Mouse (Mus musculus): Measurements from ENCODE around the gene C1qtnf3. TPM values are rescaled to one million over a fixed set of nuclear protein-coding genes. Genes with fewer than 3 reads are reported as not detected.
"Not testable (repeated sequence)": the region's sequence is repeated elsewhere in the genome, so short reads cannot be mapped to it uniquely, and the experiment has no call there.

The C1qtnf3 gene
- polyA plus RNA-seq, 1 experiment = 42.8 TPM

DNA sequence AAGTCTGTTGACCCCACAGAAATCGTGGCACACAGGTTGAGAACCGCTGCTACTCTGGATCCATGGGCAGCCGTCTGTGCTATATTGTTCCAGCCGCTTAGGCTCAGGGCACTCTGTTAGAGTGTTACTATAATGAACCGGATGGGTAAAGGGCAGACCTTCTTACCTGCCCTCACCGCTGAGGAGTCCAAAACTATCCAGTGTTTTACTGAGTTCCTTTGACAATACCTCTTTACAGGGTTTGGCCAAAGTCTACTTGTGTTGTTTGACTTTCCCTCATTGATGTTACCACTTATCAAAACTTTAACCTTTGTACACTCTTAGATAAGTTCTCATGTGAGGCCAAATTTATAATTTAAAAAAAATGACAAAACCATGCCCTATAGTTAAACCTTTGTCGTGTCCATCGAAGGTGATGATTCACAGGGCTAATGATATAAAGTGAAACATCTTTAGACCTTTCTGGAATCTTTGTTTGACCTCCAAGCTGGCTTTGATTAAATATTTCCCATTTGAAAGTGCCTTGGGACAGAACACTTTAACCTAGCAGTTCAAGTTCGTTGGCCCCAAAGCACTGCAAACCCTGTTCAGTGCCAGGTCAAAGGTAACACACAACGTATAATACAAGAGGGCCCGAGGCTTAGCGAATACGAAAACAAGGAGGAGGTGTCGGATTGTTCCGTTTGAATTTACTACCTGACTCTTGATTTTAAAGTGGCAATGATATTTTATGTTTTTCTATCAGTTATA is 7.3 kb downstream of the C1qtnf3 start:
- DNase-seq (ENCODE audit: low spot score) = no peak

- no peak for DNase-seq (ENCODE audit: low spot score)
These were observed 8.1 kb downstream of the C1qtnf3 start for GRCm38 (mm10) chr15:10960267-10960666.

GRCm38 (mm10) chr15:10962601-10963000 is 10.5 kb downstream of the C1qtnf3 start:
- no peak for DNase-seq (ENCODE audit: low spot score)

DNA sequence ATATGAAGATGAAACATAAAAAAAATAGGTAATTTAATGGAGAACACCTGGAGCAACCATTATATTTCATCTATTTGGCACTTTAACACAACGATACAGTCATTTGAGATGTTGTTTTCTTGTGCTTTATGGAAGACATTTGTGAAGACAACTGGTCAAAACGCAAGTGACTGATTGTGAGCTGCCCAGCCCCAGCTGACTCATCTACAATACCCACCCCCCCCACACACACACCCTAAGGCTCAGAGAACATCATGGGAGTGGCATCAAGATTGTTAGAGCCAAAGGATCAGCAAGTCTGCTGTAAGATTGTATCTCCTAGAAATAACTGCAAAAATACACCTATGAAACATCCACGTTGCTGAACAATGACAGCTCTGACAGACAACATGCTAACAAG is 17.3 kb downstream of the C1qtnf3 start:
- DNase-seq (ENCODE audit: low spot score) = no peak

- no peak for DNase-seq (ENCODE audit: low spot score)
These were observed 18.6 kb downstream of the C1qtnf3 start for GRCm38 (mm10) chr15:10970777-10971176.

- no peak for DNase-seq (ENCODE audit: low spot score)
These were observed 25.0 kb downstream of the C1qtnf3 start for GRCm38 (mm10) chr15:10977151-10977550.

DNA sequence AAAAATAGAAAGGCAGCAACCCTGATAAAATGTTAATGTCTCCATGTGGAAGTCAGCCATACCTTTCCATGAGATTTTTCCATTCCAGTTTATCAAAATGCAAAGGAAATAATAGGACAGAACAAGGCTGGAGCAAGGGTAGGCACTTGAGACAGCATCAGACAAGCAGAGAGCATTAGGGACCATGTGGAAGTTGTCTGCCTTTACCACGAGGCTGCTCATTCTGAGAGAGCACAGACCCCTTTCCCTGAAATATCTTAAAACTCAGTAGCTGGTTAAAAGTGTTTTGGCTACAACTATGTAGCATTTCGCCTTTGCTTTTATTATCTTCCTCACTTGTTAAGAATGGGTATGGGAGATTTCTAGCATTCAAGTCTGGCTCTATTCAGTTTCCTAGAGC is 28.6 kb downstream of the C1qtnf3 start:
- DNase-seq (ENCODE audit: low spot score) = no peak

GRCm38 (mm10) chr15:10981377-10982063 is 29.4 kb downstream of the C1qtnf3 start, which contains the start of gene Amacr:
Gene Amacr, plus strand, starts transcription at chr15:10981756.
- DNase-seq (ENCODE audit: low spot score) = peak; percentile 92

DNA sequence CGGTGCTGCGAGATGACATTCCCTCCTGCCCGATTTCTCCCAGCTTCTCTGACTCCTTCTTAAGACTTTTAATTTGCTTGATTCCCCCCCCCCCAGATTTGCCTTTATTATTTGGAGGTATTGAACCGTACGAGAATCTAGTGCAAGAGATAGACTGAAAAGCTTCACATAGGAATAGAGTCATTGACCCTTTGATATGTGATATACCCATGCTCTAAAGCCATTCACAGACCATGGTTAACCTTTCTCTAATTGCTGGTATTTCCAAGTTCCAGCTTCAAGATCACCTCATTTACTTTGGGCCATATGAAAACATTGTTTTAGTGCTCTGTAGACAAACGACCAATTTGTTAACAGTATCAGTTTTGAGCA is 29.9 kb downstream of the C1qtnf3 start:
- no peak for DNase-seq (ENCODE audit: low spot score)

DNA sequence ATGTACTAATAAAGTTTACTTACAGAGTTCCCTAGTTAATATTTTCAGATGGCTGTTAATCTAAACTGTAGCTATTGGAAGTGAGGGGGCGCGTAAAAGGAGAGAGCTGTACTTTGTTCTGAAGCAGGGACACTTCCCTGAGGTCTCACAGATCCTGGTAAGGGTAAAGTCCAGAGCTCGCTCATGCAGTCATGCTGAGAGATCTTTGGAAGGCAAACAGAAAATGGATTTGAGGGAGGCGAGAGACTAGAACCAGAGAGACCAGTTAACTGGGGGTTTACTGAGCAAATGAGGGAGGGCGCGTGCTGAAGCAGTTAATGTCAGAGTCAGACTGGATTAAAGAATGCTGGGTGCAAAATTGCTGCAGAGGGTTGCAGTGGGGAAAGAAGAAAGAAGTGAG is 33.6 kb downstream of the C1qtnf3 start:
- no peak for DNase-seq (ENCODE audit: low spot score)

GRCm38 (mm10) chr15:10986477-10986876 is 34.3 kb downstream of the C1qtnf3 start:
- not testable (repeated sequence) for DNase-seq (ENCODE audit: low spot score)

DNA sequence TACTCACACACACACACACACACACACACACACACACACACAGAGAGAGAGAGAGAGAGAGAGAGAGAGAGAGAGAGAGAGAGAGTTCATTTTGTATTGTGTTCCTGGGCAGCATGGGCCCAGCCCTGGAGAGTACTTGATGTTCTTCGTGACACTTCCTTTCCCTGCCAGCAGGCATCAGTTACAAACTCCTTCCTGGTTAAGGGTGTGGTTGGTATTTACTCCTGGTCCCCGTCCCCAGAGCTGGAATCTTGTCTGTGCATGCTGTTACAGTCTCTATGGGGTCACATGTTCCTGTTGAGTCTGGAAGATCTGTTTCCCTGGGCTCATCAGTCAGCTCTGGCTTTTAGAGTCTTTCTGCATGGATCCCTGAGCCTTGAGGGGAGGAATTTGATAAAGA is 38.3 kb downstream of the C1qtnf3 start:
- no peak for DNase-seq (ENCODE audit: low spot score)

DNA sequence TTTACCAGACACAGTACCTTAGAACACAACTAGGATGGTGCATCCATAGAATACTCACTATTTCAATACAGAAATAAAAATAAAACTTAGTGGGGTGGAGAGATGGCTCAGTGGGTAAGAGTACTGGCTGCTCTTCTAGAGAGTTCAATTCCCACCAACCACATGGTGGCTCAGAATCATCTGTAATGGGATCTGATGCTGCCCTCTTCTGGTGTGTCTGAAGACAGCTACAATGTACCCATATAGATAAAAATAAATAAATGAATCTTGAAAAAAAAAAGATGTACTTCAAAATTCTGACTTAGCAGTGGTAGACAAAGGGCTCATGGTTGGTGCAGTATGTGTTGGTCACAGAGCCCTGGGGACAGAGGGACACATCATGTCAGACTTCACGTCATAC is 39.4 kb downstream of the C1qtnf3 start:
- no peak for DNase-seq (ENCODE audit: low spot score)

DNA sequence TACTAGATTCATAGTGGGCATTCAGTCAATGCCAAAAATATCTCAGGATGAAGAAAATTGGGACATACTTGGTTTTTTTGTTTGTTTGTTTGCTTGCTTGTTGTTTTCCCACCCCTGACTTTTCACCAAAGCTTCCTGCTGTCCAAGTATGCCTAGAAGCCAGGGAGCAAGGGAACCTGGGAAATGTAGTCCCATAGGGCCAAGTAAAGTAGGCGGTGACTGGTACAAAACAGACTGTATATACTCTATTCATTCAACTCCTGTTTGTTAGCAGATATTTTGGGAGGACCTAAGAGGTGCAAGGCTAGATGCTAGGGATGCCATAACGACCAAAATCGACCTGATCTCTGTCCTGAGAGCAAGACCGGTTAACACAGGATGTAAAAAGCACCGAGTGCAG is 47.7 kb downstream of the C1qtnf3 start:
- no peak for DNase-seq (ENCODE audit: low spot score)

DNA sequence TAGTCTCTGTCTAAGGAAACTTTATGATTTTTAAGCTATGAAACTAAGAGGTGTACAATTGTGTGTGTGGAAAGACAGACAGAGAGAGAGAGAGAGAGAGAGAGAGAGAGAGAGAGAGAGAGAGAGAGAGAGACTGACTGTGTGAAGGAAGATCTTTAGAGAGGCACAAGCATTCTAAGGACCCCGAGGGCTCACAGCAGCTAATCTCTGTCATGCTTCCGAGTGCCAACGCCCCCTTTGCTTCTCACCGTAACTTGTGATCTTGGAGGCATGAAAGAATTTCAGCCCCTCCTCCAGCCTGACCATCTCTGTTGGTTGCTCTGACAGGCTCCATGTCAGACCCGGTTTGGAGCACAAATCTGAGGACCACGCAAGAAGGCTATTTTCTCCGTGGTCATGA is 48.3 kb downstream of the C1qtnf3 start, which contains the start of gene Slc45a2:
Slc45a2 (plus strand) TSS at position 301 of the 400 bp plus-strand sequence.
- no peak for DNase-seq (ENCODE audit: low spot score)

DNA sequence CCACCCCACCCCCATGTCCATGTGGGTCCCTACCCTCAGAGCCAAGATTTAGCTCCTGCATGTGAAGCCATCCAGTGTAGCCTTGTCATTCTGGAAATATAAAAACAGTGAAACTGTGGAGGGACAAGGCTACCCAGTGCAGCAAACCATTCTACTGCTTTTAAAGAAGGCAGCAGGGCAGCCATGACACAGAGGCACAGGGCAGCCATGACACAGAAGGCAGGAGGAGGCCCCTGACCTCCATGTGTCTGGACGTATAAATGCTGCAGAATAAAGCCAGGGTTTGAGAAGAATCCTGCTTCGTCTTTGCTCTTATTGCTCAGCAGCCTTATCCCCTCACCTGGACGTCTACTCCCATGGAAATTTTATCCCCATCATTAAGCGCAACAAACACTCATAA is 51.7 kb downstream of the C1qtnf3 start:
- DNase-seq (ENCODE audit: low spot score) = no peak

DNA sequence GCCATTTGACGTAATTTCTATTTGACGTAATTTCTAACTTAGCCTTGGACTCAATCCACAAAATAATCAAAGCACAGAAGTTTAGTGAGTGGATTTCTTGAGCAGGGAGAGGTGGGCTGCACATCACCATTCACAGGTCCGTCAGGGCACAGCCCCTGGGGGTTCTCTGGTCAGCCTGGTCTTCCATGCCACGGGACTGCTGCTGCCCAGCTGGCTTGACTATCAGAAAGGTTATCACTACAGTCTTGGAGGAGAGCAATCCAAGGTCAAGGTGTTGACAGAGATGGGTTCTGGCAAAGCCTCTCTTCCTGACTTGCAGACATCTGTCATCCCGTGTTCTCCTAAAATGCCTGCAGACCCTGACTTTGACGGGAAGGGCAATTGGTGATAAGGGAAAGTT is 52.5 kb downstream of the C1qtnf3 start:
- DNase-seq (ENCODE audit: low spot score) = no peak

DNA sequence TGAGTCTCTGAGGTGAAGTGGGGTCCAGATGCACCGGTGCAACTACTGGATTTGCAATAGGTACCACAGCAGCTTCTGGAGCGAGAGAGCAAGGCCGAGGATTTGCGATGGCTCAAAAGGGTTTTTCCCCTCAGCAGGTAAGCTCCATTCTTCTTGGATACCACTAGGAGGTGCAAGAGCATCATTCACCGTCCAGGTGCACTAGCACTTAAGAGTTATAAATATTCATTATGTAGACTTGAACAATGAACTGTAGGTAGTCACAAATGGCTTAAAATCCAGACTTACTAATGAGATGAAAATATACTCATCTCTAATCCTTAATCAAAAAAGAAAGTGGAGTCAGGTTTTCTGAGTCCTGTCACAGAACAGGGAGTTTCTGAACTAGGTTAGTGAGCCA is 56.6 kb downstream of the C1qtnf3 start:
- DNase-seq (ENCODE audit: low spot score) = no peak

- no peak for DNase-seq (ENCODE audit: low spot score)
These were observed 58.9 kb downstream of the C1qtnf3 start for GRCm38 (mm10) chr15:11010976-11011548.

DNA sequence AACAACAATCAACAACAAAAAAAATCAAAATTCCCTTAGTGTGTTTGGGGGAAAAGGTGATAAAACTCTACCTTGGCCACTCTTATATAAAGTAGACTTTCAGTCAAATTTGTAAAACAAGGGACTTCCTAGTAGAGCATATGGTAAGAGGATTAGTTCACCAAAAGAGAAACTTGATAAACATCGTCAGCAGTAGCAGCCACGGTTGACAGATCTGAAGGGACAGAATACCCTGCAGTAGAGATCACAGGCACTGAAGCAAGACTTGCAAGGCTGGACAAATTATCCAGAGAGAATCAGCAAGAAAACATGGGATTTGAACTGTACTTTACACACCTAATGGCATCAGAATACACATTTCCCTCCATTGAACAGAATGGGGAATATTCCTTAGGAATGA is 62.8 kb downstream of the C1qtnf3 start:
- no peak for DNase-seq (ENCODE audit: low spot score)

- no peak for DNase-seq (ENCODE audit: low spot score)
These were observed 74.8 kb downstream of the C1qtnf3 start for GRCm38 (mm10) chr15:11026801-11027561.

Data from urinary bladder, adult 2 months (tissue).